In the genomic region with DNA sequence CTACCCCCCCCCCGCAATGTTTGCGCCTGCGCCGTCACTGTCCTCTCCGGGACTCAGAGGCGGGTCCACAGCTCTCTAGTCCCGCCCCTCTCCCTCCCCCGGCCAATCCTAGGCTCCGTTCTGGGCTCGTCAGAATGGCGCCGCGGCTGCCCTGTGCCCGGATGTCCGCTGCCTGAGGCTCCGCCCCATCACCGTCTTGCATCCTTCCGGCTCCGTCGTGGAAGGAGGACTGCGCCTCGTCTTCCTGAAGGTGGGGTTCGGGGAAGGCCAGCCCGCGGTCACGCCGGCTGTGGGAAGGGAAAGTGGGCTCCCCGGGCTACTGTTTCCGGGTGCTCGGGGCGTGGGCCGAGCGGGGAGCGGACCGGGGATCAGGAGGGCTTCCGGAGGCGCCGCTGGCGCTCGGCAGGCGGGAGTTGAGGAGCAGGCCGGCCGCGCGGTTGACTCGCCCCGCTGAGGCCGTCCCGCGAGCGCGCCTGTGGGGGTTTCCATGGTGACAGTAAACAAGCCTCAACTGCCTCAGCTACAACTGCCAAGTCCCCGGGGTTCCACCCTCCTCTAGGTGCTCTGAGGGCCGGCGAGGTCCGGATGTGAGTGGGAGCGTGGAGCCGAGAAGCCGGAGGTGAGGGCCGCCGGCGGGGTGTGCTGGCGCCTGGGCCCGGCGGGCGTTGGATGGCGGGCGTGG, we compare ENCODE assay signal across 7 mouse cellular contexts. TPM values are rescaled to one million over a fixed set of nuclear protein-coding genes. Genes with fewer than 3 reads are reported as not detected.
DNase-seq lines count a peak whose midpoint lies in the region; ATAC-seq lines count a peak whose summit lies in the region.

No protein-coding gene starts in this region.

- under 1% methylated on average over 68 of the region's 68 CpGs for WGBS in embryonic facial prominence, embryonic 10.5 days
- under 1% methylated on average over 60 of the region's 68 CpGs for WGBS in limb, embryonic 10.5 days
- WGBS in midbrain, embryonic 13.5 days, result under 1% methylated on average over 65 of the region's 68 CpGs

- H3K36me3 ChIP-seq in embryonic facial prominence, embryonic 10.5 days (replicated peaks), result no peaks in the 10 kb centered on the region
- no peaks in the 10 kb centered on the region for H3K36me3 ChIP-seq in limb, embryonic 10.5 days
- H3K36me3 ChIP-seq in midbrain, embryonic 13.5 days, result no peaks in the 10 kb centered on the region

- H3K4me2 ChIP-seq in midbrain, embryonic 13.5 days (replicated peaks), result peak overlapping the region; percentile 95

- H3K9ac ChIP-seq in midbrain, embryonic 13.5 days (replicated peaks), result peak overlapping the region; percentile 94

- peak; percentile 81 for ATAC-seq in granulocyte monocyte progenitor cell, adult 5-6 weeks (replicated peaks; ENCODE audit: poor library complexity, severe bottlenecking)
- ATAC-seq in midbrain, embryonic 13.5 days, result peak; percentile 98

- peak overlapping the region; percentile 100 for H3K4me3 ChIP-seq in embryonic facial prominence, embryonic 10.5 days
- H3K4me3 ChIP-seq in limb, embryonic 10.5 days, result peak overlapping the region; percentile 95
- H3K4me3 ChIP-seq in midbrain, embryonic 13.5 days (replicated peaks), result peak overlapping the region; percentile 99

- DNase-seq in adrenal gland, postnatal 10 days, result peak; percentile 98
- peak; percentile 99 for DNase-seq in embryonic facial prominence, embryonic 10.5 days (ENCODE audit: low spot score)
- peak; percentile 98 for DNase-seq in kidney, adult 11 months
- DNase-seq in limb, embryonic 10.5 days (ENCODE audit: low spot score), result peak; percentile 98
- DNase-seq in spleen, adult 12 weeks (ENCODE audit: low spot score), result peak; percentile 93

- no peaks in the 10 kb centered on the region for H3K27me3 ChIP-seq in embryonic facial prominence, embryonic 10.5 days (replicated peaks; ENCODE audit: low read depth, poor library complexity, severe bottlenecking)
- no peaks in the 10 kb centered on the region for H3K27me3 ChIP-seq in limb, embryonic 10.5 days (ENCODE audit: low read depth, poor library complexity, severe bottlenecking)
- no peaks in the 10 kb centered on the region for H3K27me3 ChIP-seq in midbrain, embryonic 13.5 days

- H3K9me3 ChIP-seq in embryonic facial prominence, embryonic 10.5 days, result no peaks in the 10 kb centered on the region
- no peaks in the 10 kb centered on the region for H3K9me3 ChIP-seq in limb, embryonic 10.5 days (replicated peaks)
- no peaks in the 10 kb centered on the region for H3K9me3 ChIP-seq in midbrain, embryonic 13.5 days

- H3K27ac ChIP-seq in embryonic facial prominence, embryonic 10.5 days (replicated peaks), result peak overlapping the region; percentile 98
- peak overlapping the region; percentile 96 for H3K27ac ChIP-seq in limb, embryonic 10.5 days
- peak overlapping the region; percentile 92 for H3K27ac ChIP-seq in midbrain, embryonic 13.5 days

- H3K4me1 ChIP-seq in embryonic facial prominence, embryonic 10.5 days, result peaks cover 24% of the 10 kb centered on the region
- H3K4me1 ChIP-seq in limb, embryonic 10.5 days, result peaks cover 23% of the 10 kb centered on the region
- peaks cover 32% of the 10 kb centered on the region for H3K4me1 ChIP-seq in midbrain, embryonic 13.5 days (replicated peaks)

RNA-seq across cellular contexts. Expression of a gene that starts 6.6 kb away (rescaled TPM):
- total RNA-seq in adrenal gland, postnatal 10 days (2021), result 100 to 1,000 TPM; 424 to 432 TPM
- polyA plus RNA-seq in embryonic facial prominence, embryonic 10.5 days (2016; fragmentation: Nextera tagmentation; extraction: Ambion mirVana), result 874 and 878 TPM in 2 replicates
- total RNA-seq in granulocyte monocyte progenitor cell, adult 5-6 weeks (2014; fragmentation: Nextera tagmentation), result 691 and 695 TPM in 2 replicates
- total RNA-seq in granulocyte monocyte progenitor cell, adult 5-6 weeks (2017), result 1,315 and 1,367 TPM in 2 replicates
- polyA plus RNA-seq in limb, embryonic 10.5 days (2016; fragmentation: Nextera tagmentation; extraction: Ambion mirVana), result 907 and 916 TPM in 2 replicates
- polyA plus RNA-seq in midbrain, embryonic 13.5 days (2015; fragmentation: Nextera tagmentation; extraction: Ambion mirVana), result 361 and 363 TPM in 2 replicates

RNA-seq across cellular contexts. Expression of a gene that starts 30.8 kb away (rescaled TPM):
- not detected for total RNA-seq in adrenal gland, postnatal 10 days (2021)
- polyA plus RNA-seq in embryonic facial prominence, embryonic 10.5 days (2016; fragmentation: Nextera tagmentation; extraction: Ambion mirVana), result 2.5 and 3.8 TPM in 2 replicates
- not detected in 2 replicates for total RNA-seq in granulocyte monocyte progenitor cell, adult 5-6 weeks (2014; fragmentation: Nextera tagmentation)
- total RNA-seq in granulocyte monocyte progenitor cell, adult 5-6 weeks (2017), result not detected in 2 replicates
- 3.4 and 3.6 TPM in 2 replicates for polyA plus RNA-seq in limb, embryonic 10.5 days (2016; fragmentation: Nextera tagmentation; extraction: Ambion mirVana)
- 5.2 TPM in 2 replicates for polyA plus RNA-seq in midbrain, embryonic 13.5 days (2015; fragmentation: Nextera tagmentation; extraction: Ambion mirVana)

RNA-seq across cellular contexts. Expression of a gene that starts 44.8 kb away (rescaled TPM):
- 1 to 10 TPM; 1.9 to 2.7 TPM for total RNA-seq in adrenal gland, postnatal 10 days (2021)
- polyA plus RNA-seq in embryonic facial prominence, embryonic 10.5 days (2016; fragmentation: Nextera tagmentation; extraction: Ambion mirVana), result 13.1 and 13.6 TPM in 2 replicates
- 5.5 and 9.7 TPM in 2 replicates for total RNA-seq in granulocyte monocyte progenitor cell, adult 5-6 weeks (2014; fragmentation: Nextera tagmentation)
- total RNA-seq in granulocyte monocyte progenitor cell, adult 5-6 weeks (2017), result 5.6 and 11.0 TPM in 2 replicates
- 14.6 and 17.3 TPM in 2 replicates for polyA plus RNA-seq in limb, embryonic 10.5 days (2016; fragmentation: Nextera tagmentation; extraction: Ambion mirVana)
- polyA plus RNA-seq in midbrain, embryonic 13.5 days (2015; fragmentation: Nextera tagmentation; extraction: Ambion mirVana), result 10.7 and 15.4 TPM in 2 replicates

Comparison
In these comparisons a context has a peak if more than half of its experiments do, and no peak if none do; other contexts are left out.
1. Peak in every context shown above with its lines: DNase-seq, ATAC-seq, H3K4me3 ChIP-seq and H3K27ac ChIP-seq.